Mouse (Mus musculus) monocyte, adult 5-6 weeks (primary cell): ENCODE data around the gene Aar2. TPM values are rescaled to one million over a fixed set of nuclear protein-coding genes. Genes with fewer than 3 reads are reported as not detected.

Experiments
- ATAC-seq: fragments of 153-309, 156-312 bp; replicated peaks from 2 replicates; pipeline ENCODE4 v1.8.0; 2017; ENCODE audit warnings: mild to moderate bottlenecking; ENCODE audit not compliant: low TSS enrichment, insufficient number of reproducible peaks, severe bottlenecking, poor library complexity, low FRiP score
- total RNA-seq: library from RNA; stranded (forward); fragments of 200-1000, 200-491, 200-594 nt; gene quantifications from 3 replicates; pipeline ENCODE4 v1.2.3, GENCODE M21; 2017

Aar2 gene
- total RNA-seq, 1 experiment from 2014 or later: 7.2 TPM

- no peak for ATAC-seq
Measured at GRCm38 (mm10) chr2:156613541-156614257, 66.3 kb downstream of the Aar2 start, which contains the start of gene Dlgap4. Gene Dlgap4 (plus strand): TSS chr2:156613705.

- no peak for ATAC-seq
Measured at GRCm38 (mm10) chr2:156614258-156614556, 66.8 kb downstream of the Aar2 start.

GRCm38 (mm10) chr2:156614661-156615654 lies 67.6 kb downstream of the Aar2 start:
- ATAC-seq: no peak

DNA sequence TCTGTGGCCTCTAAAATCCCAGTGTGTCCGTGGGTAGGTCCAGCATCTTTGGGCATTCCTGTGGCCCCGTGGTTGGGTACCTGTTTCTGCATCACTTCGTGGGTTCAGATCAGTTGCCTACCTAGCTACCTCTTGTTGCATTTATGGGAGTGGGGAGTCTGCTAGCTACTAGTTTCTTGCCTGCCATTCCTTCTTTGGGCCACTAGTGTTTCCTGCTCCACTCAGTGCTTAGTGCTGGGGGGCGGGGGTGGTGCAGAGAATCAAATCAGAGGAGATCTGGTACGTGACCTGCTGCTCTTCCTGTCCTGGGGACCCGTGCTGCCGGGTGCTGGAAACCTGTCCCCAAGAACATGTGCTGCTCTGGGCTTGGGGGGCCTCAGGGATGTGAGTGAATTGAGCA lies 69.1 kb downstream of the Aar2 start:
- ATAC-seq: no peak

DNA sequence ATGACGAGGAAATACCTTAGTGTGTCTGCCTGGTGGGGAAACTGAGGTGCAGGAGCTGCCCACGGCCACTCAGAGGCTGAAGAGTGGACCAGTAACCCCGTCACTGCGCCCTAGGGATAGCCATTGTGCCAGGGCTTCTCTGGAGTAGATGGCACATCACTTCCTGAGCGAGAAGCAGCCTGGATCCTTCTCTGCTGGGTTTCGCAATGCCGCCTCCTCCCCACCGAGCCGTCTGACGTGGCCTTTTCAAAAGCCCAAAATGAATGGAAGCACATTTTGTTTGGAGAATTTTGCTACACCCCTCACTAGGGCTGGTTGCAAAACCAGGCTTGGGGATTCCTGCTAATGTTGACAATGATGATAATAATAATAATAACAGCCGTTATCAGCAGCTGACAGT lies 70.2 kb downstream of the Aar2 start:
- no peak for ATAC-seq

Other genes starting within 250 kb of the Aar2 start
- gene Cnbd2, start 235.3 kb upstream of the Aar2 start, total RNA-seq: 11.2 to 25.2 TPM (median 23.5 TPM) in 3 replicates
- 4.8 to 57.7 TPM (median 47.6 TPM) in 3 replicates for gene Scand1, start 234.9 kb upstream of the Aar2 start, total RNA-seq
- 3.5 to 7.1 TPM (median 6.2 TPM) in 3 replicates for gene Epb41l1, start 126.7 kb upstream of the Aar2 start, total RNA-seq
- gene Dlgap4, start 66.1 kb downstream of the Aar2 start, total RNA-seq: 28.3 to 50.2 TPM (median 29.2 TPM) in 3 replicates
- gene Myl9, start 227.8 kb downstream of the Aar2 start, total RNA-seq: 5.0 to 95.3 TPM (median 6.6 TPM) in 3 replicates